Mouse (Mus musculus) erythroblast, adult 5-6 weeks (primary cell): ENCODE results near the gene Scgb1b18. TPM values are rescaled to one million over a fixed set of nuclear protein-coding genes. Genes with fewer than 3 reads are reported as not detected.
"Not testable (repeated sequence)": the region's sequence is repeated elsewhere in the genome, so short reads cannot be mapped to it uniquely, and the experiment has no call there.

Experiments
- ATAC-seq: replicated peaks from 2 replicates; pipeline ENCODE4 v1.8.0; 2016; ENCODE audit warnings: moderate number of reproducible peaks, mild to moderate bottlenecking, moderate TSS enrichment, inconsistent platforms; ENCODE audit not compliant: poor library complexity, low FRiP score, severe bottlenecking
- total RNA-seq, 2 experiments: library from RNA; stranded (forward) in 1 of 2; stranded (reverse) in 1 of 2; fragments of 150-400 nt in 1 of 2; fragments of 200-764, 138-1000 nt in 1 of 2; gene quantifications; 2 replicates each; pipeline versions ENCODE4 v1.2.3 to v1.2.4; 2015 to 2017; ENCODE audit warnings: low replicate concordance in 2 of 2

Scgb1b18 gene
- total RNA-seq (2015; ENCODE audit: low replicate concordance) (not detected in 2 replicates), total RNA-seq (2017; ENCODE audit: low replicate concordance) (not detected in 2 replicates)

DNA sequence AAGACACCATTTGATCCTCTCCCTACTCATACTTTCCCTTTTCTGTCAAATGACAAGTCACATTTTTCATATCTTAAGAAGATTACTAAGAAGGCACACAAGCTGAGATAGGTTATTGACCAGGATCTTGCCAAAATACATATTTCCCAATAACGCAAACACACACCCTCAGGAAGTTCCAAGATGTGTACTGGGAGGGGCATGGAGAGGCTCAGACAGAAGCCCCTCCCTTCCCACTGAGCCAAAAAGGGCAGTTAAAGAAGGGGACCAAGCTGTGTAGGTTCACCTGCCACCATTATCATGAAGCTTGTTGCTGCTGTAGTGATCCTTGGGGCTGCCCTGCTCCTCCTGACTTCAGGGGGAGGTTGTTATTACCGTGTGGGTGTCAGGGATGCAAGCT lies at the start of gene Scgb1b18:
Gene Scgb1b18, plus strand, starts transcription at position 301 of the 400 bp plus-strand sequence.
- not testable (repeated sequence) for ATAC-seq

DNA sequence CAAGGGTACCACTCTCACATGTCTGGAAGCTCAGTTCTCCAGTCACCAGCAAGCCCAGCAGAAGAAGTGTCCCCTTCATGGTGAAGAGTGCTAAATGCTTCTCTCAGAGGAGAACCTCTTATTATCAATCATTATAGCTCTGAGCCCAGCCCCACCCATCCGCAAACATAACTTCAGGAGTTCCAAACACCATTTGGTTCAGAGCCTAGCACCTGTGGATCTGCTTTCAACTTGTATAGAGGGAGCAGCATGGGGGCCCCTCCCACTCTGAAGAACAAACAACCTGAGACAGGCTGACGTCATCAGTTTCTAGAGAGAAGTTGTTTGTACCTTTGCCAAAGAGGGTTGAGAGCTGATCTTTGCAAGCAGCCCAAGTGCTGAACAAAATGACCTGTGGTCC lies 11.6 kb upstream of the Scgb1b18 start, which contains the start of gene Scgb2b18:
Gene Scgb2b18, minus strand, starts transcription at position 101 of the 400 bp plus-strand sequence.
- not testable (repeated sequence) for ATAC-seq

Other genes starting within 250 kb of the Scgb1b18 start
- not detected in 2 replicates for gene Scgb2b17, start 129.0 kb upstream of the Scgb1b18 start, total RNA-seq (2015; ENCODE audit: low replicate concordance)
- not detected in 2 replicates for gene Scgb2b17, start 129.0 kb upstream of the Scgb1b18 start, total RNA-seq (2017; ENCODE audit: low replicate concordance)
- not detected in 2 replicates for gene Scgb1b17, start 122.1 kb upstream of the Scgb1b18 start, total RNA-seq (2015; ENCODE audit: low replicate concordance)
- gene Scgb1b17, start 122.1 kb upstream of the Scgb1b18 start, total RNA-seq (2017; ENCODE audit: low replicate concordance), result not detected in 2 replicates
- gene Scgb2b18, start 11.7 kb upstream of the Scgb1b18 start, total RNA-seq (2015; ENCODE audit: low replicate concordance), result not detected in 2 replicates
- not detected in 2 replicates for gene Scgb2b18, start 11.7 kb upstream of the Scgb1b18 start, total RNA-seq (2017; ENCODE audit: low replicate concordance)
- not detected in 2 replicates for gene Scgb2b19, start 94.8 kb downstream of the Scgb1b18 start, total RNA-seq (2015; ENCODE audit: low replicate concordance)
- gene Scgb2b19, start 94.8 kb downstream of the Scgb1b18 start, total RNA-seq (2017; ENCODE audit: low replicate concordance), result not detected in 2 replicates
- gene Scgb1b19, start 101.7 kb downstream of the Scgb1b18 start, total RNA-seq (2015; ENCODE audit: low replicate concordance), result not detected in 2 replicates
- gene Scgb1b19, start 101.7 kb downstream of the Scgb1b18 start, total RNA-seq (2017; ENCODE audit: low replicate concordance), result not detected in 2 replicates
- not detected in 2 replicates for gene Scgb2b20, start 180.8 kb downstream of the Scgb1b18 start, total RNA-seq (2015; ENCODE audit: low replicate concordance)
- gene Scgb2b20, start 180.8 kb downstream of the Scgb1b18 start, total RNA-seq (2017; ENCODE audit: low replicate concordance), result not detected in 2 replicates
- gene Scgb1b20, start 187.7 kb downstream of the Scgb1b18 start, total RNA-seq (2015; ENCODE audit: low replicate concordance), result not detected in 2 replicates
- gene Scgb1b20, start 187.7 kb downstream of the Scgb1b18 start, total RNA-seq (2017; ENCODE audit: low replicate concordance), result not detected in 2 replicates